Mouse (Mus musculus): ENCODE measurements around the gene Tirap.
"Not testable (repeated sequence)": the region's sequence is repeated elsewhere in the genome, so short reads cannot be mapped to it uniquely, and the experiment has no call there.

Tirap gene

GRCm38 (mm10) chr9:35147261-35147660, 52.8 kb downstream of the Tirap start:
- DNase-seq (ENCODE audit: low spot score) = not testable (repeated sequence)

GRCm38 (mm10) chr9:35145829-35146228, 54.3 kb downstream of the Tirap start:
- DNase-seq (ENCODE audit: low spot score) = no peak

- DNase-seq (ENCODE audit: low spot score) = no peak
Observed at GRCm38 (mm10) chr9:35145118-35145517, 55.0 kb downstream of the Tirap start.

GRCm38 (mm10) chr9:35142221-35142620, 57.9 kb downstream of the Tirap start:
- DNase-seq (ENCODE audit: low spot score) = no peak

GRCm38 (mm10) chr9:35139231-35139744, 60.8 kb downstream of the Tirap start:
- DNase-seq (ENCODE audit: low spot score) = no peak

GRCm38 (mm10) chr9:35138029-35138428, 62.1 kb downstream of the Tirap start:
- DNase-seq (ENCODE audit: low spot score) = no peak

- DNase-seq (ENCODE audit: low spot score) = no peak
Observed at GRCm38 (mm10) chr9:35135575-35135974, 64.5 kb downstream of the Tirap start.
